Mouse (Mus musculus) erythroblast, embryonic 14.5 days (primary cell): ENCODE measurements around the gene Etnk2.

Source experiments
- GATA1 ChIP-seq: IDR thresholded peaks from 2 replicates; pipeline ENCODE4 v1.6.1; 2012; ENCODE audit warnings: low read length, inconsistent platforms, mixed read lengths
- TAL1 ChIP-seq: IDR thresholded peaks from 3 replicates; pipeline ENCODE4 v1.6.1; 2012; ENCODE audit warnings: low read length, inconsistent platforms, mixed read lengths

GRCm38 (mm10) chr1:133382008-133382407 is 18.6 kb downstream of the Etnk2 start:
- TF ChIP-seq TAL1 (no peak), GATA1 (no peak)
